Mouse (Mus musculus) brain, embryonic 18.5 days (tissue): ENCODE results near the gene Slc16a5.
A peak's percentile ranks its signal among the peaks of the same experiment; 100 is the strongest.
"Not testable (repeated sequence)": the region's sequence is repeated elsewhere in the genome, so short reads cannot be mapped to it uniquely, and the experiment has no call there.

Experiments used
- DNase-seq: peaks from one replicate; pipeline ENCODE4 v3.0.0-alpha.2; 2012; ENCODE audit warnings: low read depth, low spot score

Slc16a5 gene

DNA sequence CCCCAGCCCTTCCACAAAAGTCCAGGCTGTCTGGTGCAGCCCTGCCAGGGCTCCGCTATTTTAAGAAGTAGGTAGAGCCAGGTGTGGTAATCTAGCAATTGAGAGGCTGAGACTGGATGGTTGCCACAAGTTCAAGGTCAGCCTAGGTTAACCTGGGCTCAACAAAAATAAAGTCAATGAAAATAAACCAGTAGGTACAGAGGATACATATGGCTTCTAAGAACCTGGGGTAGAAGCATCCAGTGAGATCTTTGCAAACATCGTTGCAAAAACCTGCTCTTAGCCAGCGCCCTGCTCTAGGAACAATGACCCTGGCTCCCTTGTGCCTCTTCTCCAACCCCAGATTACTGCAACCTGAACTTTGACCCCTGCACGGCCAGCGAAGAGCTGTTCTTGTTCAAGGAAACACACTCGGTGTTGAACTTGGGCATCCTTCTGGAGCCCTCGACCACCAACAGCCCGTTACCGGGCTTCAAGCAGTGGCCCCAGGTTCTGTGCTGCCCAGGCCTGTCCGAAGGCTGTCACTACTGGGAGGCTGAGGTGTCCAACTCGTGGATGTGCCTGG, 14.9 kb upstream of the Slc16a5 start:
- DNase-seq: no peak

DNA sequence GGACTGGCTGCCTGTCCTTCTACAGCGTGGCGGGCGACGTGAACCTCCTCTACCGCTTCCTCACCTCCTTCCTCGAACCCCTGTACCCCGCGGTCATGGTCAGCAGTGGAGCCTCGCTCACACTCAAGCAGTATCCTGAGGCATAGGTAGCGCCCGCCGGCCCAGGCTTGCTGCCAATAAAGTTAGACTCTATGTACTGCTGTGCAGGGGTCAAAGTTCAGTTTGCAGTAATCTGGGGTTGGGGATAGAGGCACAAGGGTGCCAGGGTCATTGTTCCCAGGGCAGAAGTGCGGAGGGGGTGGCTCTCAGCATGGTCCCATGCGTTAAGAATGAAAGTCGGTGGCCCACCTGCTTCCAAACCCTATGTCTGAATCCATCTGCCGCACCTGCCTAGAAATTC, 14.2 kb upstream of the Slc16a5 start:
- DNase-seq: no peak

DNA sequence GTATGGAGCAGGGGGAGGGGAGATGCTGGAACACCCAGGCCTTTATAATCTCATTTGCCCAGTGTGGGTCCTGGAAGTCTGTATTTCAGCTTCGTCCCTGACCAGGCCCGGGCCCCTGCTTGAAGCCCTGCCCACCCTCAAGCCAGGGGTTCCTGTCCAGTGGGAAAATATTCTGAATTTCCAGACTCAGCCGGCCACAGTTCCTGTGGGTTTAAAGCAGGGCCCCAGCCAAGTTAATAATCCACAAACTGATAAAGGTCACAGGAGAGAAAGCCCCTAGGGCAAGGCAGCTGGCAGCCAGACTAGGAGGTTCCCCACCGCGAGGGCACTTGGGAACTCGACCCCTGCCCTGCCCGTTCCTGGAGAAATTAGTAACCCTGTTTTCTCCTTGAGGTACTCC, 13.3 kb upstream of the Slc16a5 start:
- no peak for DNase-seq

DNA sequence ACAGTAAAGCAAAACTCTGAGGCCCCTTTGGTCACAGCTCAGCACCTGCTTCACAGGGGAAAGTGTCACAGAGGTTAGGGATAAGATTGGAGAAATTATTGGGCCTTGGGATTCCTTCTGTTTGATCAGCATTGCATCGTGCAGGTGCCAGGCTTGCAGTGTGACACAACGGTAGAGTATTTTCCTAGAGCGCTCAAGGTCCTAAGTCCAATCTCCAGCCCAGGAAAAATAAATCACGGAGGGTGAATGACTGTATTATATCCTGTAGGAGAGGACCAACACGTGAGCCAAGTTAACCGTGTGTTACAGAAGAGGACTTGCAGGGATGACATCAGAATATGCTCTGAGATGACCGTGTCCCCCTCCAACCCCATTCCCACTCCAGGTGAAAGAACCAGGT, 12.1 kb upstream of the Slc16a5 start:
- no peak for DNase-seq

DNA sequence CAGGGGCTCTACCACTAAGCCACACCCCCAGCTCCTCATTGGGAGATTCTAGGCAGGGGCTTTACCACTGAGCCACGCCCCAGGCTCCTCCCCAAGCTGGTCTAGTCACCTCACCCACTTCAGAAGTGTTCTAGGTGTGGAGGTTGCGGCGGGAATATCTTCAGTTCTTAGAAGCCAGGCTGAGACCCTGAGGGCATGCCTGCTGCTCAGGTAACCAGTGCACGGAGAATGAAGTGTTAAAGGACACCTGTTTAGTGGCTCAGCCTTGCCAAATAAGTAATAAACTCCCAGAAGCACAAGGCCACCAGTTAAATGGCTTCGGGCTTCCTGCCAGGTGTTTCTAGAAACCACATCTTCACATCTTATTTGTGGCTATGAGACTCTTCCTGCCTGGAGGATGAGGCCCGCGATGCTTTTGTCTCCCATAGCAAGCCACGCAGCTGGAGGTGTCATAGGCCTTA, 10.5 kb upstream of the Slc16a5 start:
- DNase-seq: no peak

DNA sequence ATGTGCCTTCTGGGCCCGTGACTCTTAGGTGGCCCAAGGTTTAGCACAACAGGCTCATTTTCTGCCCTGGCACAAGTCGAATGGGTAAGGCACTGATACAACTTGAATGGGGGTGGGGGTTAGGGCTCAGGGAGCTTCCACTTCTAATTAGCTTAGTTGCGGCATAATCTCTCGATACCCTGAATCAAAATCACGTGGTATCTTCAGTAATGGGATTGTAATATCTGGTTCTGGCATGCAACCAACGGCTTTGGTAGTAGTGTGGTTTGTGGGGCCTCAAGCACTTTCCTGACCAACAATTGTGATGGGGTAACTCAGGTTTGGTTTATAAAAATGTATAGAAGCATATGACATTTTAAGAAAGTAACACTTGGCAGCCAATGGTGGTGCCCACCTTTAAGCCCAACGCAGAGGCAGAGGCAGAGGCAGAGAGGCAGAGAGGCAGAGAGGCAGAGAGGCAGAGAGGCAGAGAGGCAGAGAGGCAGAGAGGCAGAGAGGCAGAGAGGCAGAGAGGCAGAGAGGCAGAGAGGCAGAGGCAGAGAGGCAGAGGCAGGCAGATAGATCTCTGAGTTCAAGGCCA, 9.9 kb upstream of the Slc16a5 start:
- no peak for DNase-seq

DNA sequence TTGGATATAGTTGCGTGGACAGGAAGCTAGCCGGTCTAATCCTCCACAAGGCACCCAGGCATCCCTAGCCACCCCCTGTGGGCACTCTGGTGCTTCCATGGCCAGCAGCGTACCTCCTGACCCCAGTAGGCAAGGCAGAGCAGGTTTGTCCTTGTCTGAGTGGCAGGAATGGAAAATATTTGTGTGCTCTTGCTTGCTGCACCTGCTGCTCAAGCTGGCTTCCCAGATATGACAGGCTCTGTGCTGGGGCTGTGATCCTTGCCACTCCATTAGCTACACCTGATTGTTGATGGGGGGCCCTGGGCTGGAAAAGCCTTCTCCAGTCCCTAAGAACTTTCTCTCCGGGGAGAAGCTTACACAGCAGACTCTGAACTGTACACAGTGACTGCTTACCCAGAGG, 9.0 kb upstream of the Slc16a5 start:
- no peak for DNase-seq

DNA sequence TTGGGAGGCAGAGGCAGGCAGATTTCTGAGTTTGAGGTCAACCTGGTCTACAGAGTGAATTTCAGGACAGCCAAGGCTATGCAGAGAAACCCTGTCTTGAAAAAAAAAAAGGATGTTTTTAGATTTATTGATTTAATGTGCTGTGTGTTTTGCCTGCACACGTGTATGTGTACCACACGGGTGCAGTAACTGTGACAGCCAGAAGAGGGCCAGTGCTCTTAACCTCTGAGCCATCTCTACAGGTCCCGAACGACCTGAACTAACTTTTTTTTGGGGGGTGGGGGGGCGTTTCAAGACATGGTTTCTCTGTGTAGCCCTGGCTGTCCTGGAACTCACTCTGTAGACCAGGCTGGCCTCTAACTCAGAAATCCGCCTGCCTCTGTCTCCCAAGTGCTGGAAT, 7.5 kb upstream of the Slc16a5 start:
- DNase-seq: not testable (repeated sequence)

DNA sequence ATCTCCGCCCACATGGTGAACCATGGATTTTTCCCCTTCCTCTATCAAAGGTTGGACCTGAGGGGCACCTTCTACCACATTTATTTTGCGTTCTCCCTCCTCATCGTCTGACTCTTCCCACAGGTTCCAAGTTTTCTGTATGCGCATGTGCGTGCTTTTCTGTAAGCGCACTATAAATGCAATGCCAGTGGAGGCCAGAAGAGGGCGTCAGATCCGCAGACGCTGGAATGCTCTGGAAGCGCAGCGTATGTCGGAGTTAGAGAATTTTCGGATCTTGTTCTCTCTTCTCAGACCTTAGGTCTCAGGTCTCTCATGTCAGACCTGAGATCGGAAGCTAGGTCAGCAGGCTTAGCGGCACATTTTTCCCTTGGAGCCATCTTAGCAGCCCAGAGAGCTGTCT, 6.7 kb upstream of the Slc16a5 start:
- DNase-seq: no peak

DNA sequence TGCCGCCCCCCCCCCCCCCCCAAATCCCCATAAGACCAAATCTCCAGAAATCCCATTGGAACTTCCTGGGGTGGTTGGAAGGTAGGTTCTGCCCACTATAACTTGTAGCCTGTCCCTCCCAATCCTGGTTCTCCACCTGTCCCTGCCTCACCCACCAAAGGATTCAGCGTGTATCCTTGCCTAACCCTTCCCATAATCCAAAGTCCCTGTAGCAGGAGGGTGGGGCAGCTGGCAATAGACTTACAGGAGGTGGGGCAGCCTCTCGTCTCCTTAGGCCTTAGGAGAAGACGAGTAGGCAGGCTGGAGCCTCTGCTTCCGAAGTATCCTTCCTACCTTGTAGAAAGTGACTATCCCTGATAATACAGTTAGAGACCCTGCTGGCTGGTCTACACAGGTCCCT, 6.1 kb upstream of the Slc16a5 start:
- no peak for DNase-seq

DNA sequence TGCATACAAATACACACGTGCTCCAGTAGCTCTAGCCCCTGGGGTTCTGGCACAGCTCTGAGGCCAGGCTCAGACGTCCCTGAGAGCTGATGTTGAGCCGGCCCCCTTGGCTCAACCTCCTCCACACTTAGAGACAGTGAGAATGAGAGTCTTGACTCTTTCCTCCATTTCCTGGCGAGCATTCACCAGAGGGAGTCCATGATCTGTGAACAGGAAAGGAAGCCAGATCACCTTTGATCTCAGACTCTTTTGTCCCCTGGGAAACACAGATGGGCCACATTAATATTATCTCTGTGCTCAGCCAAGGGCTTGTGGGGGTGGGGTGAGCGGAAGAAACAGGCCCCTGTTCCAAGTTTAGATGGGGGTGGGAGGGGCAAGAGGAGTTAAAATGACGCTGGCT, 4.9 kb upstream of the Slc16a5 start:
- no peak for DNase-seq

DNA sequence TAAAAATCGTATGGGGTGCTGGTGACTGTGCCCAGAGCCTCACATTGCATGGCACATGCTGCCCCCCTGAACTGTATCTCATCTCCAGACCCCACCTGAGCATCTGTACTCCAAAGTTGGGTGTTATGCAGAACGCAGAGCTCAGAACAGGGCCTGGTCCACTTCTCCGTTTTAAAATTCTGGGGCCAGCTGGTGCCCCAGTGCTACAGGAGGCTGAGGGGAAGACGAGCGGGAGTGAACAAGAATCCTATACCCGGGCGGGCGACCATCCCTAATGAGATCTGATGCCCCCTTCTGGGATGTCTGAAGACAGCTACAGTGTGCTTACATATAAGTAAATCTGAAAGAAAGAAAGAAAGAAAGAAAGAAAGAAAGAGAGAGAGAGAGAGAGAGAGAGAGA, 1.3 kb upstream of the Slc16a5 start:
- no peak for DNase-seq

DNA sequence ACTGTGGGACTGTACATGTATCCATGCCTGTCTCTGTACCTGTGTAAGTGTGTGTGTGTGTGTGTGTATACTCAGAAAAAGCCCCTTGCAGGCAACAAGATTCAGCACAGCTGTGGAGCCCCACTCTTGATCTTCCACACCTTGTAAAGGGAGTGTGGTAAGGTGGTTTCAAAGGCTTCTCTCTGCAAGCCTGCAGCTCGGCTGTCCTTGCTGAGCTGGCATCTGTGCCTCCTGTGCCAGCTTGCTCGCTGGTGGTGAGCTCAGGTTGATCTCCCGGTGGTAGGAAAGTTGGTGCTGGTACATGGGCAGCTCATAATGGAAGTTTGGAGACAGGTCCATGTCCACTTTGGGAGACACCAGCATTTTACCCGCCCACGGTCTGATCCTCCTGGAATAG, 430 bp upstream of the Slc16a5 start:
- DNase-seq: no peak

DNA sequence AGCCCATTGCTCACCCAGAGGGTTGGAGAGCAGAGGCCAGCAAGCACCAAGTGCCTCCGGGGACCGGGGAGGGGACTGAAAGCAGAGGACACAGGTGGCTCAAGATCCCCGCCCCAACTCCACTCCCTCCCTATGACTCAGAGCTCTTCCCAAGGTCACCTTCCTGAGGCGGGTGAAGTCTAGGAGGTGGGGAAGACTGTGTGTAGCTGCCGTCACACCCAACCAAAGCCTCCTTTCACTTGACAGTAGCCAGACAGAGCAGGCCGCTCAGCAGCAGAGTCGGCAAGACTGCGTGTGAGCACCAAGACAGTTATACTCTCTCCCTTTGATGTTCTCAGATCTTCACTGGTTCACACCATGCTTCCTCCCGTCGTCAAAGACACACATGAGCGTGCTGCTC, 1.1 kb downstream of the Slc16a5 start:
- DNase-seq: no peak

DNA sequence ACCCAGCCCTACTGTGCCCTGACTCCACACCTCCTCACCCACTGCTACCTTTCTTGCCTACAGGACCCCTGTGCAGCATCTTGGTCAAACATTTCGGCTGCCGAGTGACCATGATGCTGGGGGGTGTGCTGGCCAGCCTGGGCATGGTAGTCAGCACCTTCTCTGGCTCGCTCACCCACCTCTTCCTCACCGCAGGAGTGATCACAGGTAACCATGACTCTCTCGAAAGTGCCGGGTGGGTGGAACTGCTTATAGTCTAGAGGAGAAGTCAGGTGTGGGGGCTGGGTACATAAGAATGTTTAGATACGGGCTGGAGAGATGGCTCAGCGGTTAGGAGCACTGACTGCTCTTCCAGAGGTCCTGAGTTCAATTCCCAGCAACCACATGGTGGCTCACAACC, 2.6 kb downstream of the Slc16a5 start:
- DNase-seq: no peak

DNA sequence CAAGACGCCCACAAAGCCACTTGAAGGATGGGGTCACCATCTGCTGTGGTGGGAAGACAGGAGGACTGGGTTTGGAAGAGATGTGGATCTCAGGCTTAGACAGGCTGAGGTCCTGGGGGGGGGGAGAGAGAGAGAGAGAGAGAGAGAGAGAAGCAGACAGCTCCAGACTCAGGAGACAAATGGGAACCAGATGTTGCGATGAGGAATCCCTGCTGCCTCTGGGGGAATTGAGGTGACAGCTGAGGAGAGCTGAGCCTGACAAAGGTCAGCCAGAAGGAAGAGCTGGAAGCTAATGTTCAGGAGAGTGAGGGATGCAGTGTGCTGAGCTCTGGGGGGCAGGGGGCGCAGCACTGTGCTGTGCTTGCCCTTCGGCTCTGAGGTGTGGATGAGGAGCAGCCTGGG, 4.9 kb downstream of the Slc16a5 start:
- DNase-seq: no peak

DNA sequence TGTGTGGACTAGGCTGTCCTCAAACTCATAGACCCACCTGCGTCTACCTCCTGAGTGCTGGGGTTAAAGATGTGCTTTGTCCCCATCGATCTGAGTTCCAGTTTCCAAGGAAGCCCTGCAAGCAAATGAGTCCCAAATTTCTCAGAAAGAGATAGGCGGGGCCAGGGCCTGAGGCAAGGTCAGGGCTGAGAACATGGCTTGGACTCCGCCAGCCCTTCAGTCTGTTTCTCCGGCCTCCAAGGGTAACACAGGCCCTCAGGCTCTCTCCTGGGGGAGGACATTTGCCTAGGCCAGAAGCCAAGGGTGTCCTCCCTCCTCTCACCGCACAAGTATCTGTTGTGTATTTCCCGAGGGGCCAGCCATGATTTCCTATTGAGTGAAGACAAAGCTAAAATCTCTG, 9.9 kb downstream of the Slc16a5 start:
- DNase-seq: no peak

DNA sequence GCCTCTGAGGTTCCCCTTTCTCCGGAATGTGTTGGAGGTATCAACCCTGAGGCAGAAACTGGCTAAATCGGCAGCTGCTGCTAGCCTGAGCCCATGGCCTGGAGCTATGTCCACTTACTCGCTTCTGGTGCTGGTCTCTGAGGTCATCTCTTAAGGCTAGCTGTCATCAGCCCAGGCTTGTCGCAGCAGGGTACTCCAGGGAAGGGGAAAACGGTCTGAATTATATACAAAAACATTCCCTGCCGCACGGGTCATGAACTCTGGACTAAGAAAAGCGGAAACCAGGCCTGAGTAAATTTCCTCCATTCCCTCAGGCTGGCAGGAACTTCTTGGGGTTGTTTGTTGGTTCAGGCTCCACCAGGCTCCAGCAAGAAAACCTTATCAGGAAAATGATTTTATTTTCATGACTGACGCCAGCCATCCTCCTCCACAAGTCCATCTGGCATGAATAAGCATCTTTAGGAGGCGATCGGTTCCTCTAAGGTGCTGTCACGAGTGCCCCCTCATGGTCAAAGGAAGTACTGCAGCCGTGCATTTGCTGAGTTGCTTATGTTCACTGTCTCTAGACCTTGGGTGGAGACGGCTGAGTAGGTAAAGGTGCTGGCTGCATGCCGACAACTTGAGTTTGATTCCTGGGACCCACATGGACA, 11.5 kb downstream of the Slc16a5 start:
- peak; percentile 80 for DNase-seq

DNA sequence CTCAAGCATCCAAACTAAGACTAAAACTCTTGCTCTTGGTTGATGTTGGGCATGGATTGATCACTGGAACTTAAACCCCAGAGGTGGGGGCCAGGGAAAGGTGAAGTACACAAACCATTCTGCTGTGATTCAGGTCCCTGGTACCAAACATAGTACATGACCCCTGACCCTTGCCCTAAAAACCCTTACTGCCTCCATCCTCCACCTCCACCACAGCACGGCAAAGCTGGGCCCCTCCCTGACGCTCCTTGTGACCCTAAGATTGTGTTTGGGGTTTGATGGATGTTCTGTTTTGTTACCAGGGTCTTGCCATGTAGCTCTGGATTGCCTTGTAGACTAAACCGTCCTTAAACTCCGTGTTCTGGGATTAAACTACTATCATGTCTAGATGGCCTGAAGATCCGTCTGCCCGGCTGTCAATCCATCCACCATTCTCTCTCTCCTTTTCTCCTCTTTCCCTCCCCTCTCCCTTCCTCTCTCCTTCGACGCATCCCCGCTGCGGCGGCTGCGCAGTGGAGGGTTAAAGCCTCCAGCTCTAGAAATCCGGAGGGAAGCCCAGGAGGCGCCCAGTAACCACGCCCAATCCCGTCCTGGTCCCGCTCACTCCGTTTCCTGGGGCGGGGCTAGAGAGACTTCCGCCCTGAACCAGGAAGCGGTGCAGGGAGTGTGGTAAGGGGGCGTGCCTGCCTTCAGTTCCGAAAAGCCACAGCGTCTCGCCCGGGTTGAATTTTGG, 12.9 kb downstream of the Slc16a5 start, which contains the start of gene Armc7:
Gene Armc7 (plus strand): TSS at position 643 of the 733 bp plus-strand sequence.
- DNase-seq: peak; percentile 88

DNA sequence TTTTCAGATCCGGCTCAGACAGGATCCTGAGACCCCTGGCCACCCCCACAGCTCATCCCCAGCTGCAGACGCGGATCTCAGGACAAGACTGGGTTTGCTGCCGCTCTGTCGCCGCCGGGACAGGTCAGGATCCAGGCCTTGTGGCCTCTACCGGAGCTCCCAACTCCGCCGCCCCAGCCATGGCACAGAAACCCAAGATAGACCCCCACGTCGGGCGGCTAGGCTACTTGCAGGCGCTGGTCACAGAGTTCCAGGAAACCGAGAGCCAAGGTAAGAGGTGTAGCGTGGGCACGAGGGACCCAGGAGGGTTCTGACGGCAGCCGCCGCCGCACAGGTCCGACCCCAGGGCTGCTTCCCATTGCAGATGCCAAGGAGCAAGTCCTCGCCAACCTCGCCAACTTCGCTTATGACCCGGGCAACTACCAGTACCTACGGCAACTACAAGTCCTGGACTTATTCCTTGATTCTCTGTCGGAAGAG, 13.5 kb downstream of the Slc16a5 start:
- no peak for DNase-seq

DNA sequence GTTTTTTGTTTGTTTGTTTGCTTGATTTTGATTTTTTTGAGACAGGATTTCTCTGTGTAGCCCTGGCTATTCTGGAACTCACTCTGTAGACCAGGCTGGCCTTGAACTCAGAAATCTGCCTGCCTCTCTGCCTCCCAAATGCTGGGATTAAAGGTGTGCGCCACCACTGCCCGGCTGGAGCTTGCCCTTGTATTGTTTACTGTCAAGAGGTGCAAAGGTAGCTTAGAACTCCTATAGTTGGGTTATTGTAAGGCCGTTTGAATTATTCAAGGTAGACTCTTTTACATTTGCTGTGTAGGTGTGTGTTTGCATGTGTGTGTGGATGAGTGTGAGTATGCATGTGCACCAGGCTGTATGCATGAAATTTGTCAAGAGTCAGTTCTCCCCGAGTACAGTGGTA, 14.4 kb downstream of the Slc16a5 start:
- DNase-seq: not testable (repeated sequence)

DNA sequence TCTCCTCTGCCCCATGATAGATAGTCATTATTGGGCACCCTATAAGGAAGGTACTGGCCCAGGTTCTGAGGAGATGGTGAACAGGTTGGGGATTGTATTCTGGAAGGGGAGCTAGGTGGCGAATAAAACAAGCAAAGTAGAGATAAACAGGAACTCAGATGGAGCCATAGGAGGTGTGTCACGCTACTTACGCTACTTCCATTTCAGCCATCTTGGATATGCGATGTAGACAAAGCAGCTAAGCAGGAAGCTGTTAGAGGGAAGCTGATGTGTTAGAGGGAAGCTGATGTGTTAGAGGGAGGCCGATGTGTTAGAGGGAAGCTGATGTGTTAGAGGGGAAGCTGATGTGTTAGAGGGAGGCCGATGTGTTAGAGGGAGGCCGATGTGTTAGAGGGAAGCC, 15.1 kb downstream of the Slc16a5 start:
- DNase-seq: not testable (repeated sequence)
